Mouse (Mus musculus) CD4-positive, CD25-positive, alpha-beta regulatory T cell, adult 2 months (primary cell): ENCODE measurements at regions not wholly inside any gene's neighbourhood (a gene's known extent, or its start where the extent isn't known, plus 50 kb on each side); places are given as distances from the start of the nearest gene placed in this dataset.

Experiments
- DNase-seq: peaks from one replicate; pipeline ENCODE4 v3.0.0-alpha.2; 2012; ENCODE audit warnings: low read depth, low spot score

DNA sequence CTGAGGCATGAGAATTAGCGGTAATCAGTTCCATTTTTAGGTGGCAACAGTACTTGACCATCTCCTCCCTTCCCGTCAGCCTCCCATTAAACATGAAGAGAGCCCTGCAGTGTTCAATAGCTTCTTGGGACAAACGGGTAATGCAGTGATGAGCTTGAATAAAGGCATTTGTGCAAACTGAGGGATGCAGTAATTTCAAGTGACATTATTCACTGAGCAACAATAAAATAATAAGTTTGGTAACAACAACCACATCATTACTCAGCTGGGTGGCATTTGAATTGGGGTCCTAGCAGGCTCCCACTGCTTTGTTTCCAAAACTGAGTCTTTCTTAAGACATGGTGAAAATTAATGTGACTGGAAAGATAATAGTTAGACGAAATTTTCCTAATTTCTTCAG is 315.2 kb upstream of the C030005K15Rik start:
- no peak for DNase-seq

DNA sequence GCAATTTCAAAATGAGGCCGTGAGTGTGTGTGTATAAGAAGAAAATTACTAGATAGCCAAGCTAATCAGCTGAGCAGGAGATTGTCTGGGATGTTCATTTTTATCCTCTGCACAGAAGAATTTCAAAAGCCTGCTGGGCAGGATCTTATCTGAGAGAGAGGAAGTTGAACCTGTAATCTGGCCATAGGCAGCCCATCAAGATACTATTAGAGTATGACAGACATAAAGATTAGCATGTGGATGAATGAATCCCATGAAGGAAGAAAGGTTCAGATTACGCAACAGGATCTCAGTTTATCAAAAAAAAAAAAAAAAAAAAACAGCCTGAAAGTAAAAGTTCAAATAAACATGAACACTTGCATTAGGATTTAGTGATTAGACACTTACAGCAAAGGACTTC is 317.3 kb upstream of the C030005K15Rik start:
- DNase-seq: no peak

DNA sequence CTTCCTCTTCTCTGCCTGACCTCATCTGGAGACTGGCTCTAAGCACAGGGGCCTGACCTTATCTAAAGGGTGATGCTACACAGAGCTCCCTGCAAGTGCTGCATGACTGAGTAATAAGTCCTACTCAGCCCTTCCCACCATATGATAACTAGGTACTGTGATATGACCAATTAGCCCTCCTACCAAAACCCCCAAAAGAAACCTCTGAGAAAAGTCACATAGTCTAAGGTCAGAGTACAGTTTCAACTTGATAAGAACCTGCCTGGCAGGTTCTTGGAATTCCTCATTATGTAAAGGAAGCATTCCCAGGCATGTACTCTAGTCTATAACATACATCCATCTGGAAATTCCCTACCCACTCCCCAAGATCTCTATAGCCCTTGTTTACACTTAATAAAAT is 318.0 kb upstream of the C030005K15Rik start:
- DNase-seq: no peak

DNA sequence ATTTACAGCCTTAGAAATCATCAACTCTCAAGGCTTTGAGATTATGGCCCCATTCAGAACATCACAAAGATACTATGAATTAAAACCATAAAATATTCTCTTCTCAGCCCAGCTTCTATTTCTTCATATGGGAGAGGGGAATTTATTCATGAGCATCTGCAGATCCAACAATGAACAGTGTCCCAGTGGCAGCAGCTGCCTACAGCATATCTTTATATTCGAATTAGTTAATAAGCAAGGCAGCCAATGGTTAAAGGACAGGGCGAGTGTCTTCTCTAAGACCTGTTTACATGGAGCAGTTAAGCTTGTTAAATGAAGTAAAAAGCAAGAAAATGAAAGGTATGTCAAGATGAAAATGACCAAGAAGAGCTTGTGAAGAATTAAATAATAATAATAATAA is 346.9 kb upstream of the C030005K15Rik start:
- no peak for DNase-seq

DNA sequence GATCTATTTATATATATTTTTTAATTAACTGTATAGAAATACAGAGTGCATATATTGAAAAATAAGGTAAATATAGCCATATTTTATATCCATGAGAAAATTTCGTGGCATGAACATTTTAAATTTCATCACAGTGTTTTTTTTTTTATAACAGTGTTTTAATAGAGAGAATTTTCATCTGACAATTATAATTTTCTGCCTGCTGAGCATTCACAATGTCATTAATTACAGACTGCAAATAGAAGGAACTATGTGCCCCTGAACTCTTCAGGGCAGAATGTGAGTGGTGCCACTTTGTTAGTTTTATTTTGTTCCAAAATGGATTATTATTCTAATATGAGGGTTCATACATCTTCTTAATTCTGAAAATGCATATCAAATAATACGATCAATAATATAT is 358.3 kb upstream of the C030005K15Rik start:
- no peak for DNase-seq

DNA sequence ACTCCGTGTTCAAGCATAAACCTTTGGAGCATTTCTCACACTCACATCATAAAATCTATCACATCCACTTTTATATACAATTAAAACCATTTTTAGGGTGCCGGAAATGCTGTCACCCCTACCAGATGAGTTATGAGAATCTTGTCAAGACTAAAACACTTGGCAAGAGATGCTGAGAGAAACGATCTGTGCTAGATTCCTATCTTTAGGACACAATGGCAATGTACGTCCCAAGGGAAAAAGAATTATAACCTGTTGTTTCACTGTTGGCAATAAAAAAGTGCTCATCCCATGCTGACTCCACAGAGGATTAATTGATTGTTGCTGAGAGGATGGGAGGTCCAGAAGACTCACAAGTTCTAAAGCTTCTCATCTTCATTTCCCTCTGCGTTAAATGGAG is 389.7 kb upstream of the C030005K15Rik start:
- no peak for DNase-seq

DNA sequence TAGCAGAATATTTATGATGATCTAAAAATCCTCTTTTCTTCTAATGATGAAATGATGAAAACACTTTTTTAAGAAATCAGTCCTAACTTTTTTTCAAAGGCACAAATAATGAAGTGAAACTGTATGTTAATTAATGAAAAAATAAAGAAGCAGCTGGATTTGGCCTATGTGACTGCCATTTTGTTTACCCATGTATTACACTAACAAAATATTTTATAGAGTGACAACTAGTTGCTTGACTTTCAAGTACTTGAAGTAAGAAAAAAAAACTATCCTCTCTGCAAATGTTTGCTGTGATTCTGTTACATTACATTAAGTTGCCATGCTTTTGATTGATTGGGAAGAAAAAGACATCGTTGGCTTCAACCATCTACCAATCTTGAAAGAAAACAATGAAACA is 399.2 kb upstream of the C030005K15Rik start:
- DNase-seq: no peak

DNA sequence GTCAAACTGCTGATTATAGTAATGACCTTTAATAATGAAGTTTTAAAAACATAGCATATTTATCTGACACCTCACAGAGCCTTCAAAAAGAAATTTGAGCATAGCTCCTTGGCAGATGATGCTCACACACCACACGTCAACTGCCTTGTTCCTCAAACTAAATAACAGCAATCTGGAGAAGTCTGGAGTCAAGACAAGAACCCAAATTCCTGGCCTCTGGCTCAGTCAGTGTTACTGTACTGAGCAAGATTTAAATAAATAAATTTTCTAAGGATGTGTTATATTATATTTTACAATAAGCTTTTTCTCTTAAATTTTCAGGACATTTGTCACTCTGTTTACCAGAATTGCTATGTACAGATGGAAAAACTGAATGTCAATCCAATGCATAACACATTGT is 408.5 kb upstream of the C030005K15Rik start:
- DNase-seq: no peak

DNA sequence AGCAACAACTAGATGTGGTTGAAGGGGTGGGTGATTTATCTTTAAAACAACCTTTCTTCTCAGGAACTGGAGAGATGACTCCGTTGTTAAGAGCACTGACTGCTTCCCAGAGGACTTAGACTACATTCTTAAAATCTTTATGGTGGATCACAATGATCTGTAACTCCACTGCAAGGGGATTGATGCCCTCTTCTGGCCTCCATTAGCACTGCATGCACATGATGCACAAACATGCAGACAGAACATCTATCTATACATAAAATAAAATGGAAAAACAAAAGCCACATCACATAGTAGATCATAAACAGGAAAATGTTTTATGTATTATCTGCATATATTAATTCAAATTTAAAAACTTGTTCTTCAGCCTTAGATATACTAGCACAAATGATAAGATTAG is 419.2 kb upstream of the C030005K15Rik start:
- no peak for DNase-seq

DNA sequence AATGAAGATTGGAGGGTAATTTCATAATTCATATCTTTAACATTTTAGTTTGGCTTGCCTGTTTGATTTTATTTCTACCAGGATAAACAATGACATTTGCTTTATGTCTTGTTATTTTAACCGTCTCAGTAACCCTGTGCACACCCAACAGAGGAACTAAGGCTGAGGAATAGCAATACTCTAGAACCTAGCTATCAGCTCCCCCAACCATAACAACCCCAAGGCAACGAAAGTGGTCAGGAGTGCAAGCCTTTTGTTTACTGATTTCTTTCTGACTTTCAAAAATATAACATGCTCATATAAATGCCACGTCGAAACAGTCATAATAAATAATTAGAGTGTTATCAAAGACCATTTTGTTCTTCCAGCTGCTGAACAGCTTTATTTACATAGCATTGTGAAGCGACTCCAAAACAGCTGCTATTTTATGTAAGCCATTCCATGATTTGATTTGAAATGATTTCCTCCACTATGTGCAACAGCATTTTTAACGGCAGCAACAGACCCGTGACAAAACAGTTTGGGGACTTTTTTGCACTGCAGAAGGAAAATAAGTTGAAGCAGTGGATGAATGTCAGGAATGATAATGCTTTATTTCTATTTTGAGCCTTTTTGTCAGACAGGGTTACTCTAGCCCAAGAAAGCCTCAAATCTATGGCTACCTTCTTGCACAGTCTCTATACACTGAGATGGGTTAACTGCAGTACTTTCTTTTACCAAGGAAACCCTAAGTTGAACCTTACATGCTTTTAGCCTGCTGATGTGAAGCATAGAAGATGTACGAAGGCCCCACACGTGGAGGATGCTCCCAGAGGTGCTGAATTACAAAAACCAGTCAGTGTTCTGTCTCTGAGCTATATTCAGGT is 420.7 kb upstream of the C030005K15Rik start:
- DNase-seq: no peak

DNA sequence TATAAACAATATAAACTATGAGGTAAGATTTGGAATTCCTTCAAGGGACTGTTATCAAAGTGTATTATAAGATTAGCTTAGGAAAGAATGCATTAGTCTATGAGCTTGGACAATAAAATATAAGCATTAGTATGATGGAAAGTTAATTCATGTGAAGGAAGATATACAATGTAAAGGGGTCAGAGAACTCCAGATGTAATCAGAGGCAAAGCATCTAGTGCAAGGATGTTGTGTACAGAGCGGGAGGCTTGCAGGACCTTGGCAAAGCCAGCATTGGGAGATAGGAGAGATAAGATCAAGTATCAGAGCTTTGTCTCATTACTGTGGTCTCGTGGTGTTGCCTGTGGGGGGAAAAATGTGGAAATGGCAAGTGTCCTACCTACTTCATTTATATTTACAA is 429.4 kb upstream of the C030005K15Rik start:
- no peak for DNase-seq

DNA sequence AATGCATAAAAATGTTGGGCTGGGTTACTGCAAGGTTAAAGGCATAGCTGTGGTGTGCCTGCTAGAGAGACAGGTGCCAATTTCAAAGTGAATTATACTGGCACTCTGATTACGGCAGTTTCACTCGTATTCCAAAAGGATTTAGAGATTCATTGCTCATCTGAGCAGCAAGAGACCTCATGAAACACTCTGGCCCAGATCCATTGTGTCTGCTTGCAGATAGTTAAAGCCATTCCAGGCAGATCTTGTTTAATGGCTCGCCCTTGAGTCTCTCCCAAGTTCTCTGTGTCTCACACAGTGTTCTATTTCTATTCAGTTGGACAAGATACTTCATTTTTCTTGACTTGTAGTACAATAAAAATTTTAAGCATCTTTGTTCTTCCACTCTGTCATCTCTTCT is 459.1 kb upstream of the C030005K15Rik start:
- DNase-seq: no peak

DNA sequence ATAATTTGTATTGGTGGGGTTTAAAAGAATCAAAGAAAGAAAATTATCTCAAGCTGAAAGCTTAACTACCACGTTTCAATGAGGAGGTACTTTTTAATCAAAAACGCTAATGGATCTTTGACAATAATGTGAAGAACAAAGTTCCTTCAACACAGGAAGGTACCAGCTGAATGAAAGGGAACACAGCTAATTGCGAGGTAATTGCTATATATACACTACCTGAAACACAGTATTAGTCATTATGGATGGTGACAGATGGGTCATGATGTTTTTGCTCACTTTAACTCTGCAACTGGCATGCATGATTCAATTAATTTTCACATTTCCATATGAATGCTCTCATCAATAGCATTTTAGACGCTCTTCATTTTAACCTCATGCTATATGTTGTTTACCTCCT is 470.3 kb upstream of the C030005K15Rik start:
- no peak for DNase-seq

DNA sequence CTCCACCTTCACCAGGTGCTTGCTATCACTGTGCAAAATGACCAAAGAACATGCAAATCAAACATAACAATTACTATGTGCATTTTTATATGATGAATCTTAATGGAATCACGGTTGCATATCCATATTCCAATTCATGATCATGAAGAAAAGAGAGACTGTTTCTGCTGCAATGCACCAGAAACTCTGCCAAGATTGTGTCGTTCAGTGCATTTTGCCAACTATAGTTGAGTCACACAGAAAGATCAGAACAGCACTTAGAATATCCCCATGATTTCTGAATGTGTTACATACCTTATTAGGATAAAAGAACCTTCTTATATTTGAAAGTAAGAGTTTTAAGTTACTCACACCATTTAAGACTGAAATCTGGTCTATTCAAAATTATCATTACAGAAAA is 483.7 kb upstream of the C030005K15Rik start:
- no peak for DNase-seq

DNA sequence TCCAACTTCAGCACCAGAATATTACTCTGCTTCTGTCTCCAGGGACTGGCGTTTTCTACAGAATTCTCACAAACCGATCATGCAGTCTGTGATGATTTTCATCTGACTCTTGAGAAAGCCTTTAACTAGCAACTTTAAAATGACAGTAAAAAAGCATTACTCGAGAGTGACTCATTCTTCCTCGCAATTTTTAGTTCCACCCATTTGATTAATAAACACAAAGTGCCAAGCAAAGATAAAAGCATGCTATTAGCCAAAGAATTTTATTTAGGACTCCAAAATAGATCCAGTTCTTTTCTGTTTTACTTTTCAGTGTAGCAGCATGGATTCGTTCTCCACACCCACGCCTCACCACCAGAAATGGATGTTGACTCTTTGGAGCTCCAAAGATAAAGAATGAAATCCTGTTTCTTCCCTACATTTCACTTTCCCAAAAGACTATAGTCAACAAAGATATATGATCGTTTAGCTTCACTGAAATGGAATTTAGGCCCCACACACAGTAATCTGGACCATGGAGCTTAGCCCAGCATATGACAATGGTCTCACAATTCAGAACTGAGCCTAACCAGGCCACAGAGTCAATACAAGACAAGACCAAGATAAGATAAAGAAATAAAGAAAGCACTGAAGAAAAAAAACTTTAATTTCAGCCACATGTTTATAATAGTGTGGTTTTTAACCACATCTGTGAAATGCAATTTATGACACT is 486.5 kb upstream of the C030005K15Rik start:
- no peak for DNase-seq

DNA sequence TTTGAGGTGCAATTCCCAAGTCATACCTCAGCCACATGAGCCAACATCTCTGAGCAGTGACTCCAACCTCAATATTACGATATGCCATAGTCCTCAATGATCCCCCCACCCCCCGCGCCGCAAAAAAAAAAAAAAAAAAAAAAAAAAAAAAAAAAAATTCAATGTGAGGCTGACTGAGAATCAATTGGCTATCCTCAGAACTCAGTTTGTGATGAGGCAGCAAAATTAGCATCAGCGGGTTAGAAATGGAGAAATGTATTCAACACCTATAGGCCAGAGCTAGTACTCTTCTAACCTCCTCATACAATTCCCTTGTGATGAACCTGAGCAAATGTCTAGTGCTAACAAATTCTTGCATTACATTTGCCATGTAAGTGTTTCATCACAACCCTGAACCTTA is 504.5 kb upstream of the C030005K15Rik start:
- DNase-seq: no peak

DNA sequence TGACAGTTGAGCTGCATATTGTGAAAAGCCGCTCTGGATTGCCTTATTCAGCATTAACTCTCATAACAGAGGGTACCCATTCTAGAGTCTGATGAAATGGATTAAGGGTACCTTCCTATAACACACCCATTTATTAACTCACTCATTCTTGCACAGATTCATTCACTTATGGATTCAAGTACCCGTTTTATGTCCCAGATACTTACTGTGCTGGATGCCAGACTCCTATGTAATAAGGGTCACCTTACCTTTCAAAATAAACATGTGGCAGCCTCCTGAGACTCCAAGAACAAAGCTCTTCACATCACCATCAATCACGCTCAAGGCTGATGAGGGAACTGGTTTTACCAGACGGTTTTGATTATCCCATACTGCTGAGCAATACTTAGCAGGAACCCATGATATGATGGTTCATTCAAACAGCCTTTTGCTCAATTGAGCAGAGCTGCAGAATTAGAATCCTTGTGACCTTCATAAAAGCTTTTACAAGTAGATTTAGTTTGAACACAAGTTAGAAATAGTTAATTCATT is 505.2 kb upstream of the C030005K15Rik start:
- no peak for DNase-seq

DNA sequence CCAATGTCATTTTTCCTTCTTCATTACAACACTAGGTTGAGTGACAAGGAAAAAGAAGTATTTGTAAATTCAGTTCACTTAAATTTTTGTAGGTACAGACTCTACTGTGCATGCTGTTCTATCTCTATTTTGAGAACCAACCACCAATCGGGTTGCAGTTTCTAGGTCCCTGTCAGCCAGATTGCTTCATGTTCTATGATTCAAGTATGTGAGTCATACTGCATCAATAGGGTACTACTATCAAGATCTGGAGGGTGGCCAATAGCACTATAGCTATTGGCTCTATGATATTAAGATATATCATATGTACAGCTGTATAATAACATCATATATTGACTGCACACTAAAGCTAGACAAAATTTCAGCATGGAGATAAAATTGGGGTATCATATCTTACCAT is 521.8 kb upstream of the C030005K15Rik start:
- no peak for DNase-seq

DNA sequence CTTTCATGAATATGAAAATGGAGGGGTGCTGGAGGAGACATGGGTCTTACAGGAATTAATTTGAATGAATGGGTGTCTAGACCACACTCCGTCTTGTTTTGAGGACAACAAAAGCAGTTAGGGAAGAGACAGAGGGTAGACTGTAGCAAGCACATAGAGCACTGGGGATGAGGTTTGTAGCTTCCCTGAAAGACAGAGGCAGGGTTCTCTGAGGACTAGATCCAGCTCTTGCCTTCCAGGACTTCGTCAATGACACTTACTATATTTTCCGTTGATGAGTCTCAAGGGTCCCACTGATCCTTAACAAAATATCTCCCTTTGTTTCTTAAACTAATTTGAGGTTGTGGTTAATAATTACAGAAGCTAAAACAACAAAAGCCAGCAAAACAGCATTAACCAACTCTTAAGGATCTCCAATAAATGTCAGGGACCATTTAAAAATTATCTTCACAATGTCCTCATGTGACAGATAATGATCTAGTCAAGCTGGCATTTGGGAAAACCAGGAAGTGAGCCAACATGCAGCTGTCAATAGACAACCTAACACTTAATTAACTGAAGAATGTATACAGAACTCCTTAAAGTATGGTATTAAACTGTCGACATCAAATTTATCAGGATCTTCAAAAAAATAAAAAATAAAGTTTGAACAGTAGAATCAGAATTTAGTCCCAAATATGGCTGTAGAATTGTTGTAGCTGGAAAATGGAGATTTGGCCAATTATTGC is 531.6 kb upstream of the C030005K15Rik start:
- DNase-seq: no peak

DNA sequence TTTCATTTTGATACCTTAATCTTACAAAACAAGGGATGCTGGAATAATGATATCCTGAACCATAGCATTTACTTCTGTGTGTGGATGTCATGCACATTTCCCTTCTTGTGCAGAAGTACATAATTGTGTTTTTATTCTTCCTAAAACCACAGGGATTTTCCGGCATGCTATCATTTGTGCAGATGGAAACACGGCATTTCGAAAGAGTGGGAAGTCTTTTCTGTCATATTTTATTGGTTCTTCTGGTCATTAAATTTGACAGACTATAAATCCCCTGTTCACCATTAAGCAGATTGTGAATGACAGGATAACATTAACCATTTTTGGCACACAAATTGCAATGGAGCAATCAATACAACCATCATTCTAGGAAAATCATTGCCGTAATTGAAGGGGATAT is 532.7 kb upstream of the C030005K15Rik start:
- DNase-seq: no peak

DNA sequence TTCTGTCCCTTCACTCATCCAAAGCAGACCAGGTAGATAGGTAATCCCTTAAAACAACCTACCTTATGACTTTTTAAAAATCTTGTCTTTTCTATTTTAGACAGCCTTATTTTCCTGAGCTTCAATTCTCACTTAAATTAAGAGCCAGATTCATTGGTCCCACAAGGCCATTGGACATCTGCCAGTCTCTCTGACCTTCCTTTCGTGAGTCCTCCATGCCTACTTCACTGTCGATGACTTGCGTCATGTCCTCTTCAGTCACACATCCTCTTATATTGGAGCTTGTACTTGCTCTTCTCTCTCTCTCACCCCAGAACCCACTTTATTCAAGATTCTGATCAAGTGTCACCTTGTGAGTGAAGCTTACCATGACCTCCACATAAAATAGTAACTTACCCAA is 542.0 kb upstream of the C030005K15Rik start:
- no peak for DNase-seq

DNA sequence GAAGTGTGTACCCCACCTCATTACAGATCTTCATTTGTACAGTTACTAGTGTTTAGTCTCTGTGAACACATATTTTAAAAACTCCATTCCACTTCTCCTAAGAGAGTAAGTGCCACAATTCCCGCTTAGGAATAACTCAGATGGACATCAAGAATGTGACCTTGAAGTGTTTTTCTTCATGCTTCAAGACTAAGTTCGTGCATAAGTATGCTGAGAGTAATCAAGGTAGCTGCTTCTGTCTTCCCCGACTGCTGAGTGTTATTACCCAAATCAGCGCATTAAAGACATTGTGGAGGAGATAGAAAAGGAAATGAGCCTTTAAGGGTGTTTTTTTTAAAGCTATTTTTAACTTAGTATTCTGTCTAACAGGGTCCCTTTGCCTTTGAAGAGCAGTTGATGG is 565.1 kb upstream of the C030005K15Rik start:
- DNase-seq: no peak
